Mouse (Mus musculus) heart, postnatal 36 days (tissue): ENCODE measurements around the gene Mapk9. TPM values are rescaled to one million over a fixed set of nuclear protein-coding genes. Genes with fewer than 3 reads are reported as not detected.

Experiments
- microRNA-seq, 2 experiments: library from miRNA; unstranded; fragments of <30 nt; microRNA quantifications; one replicate each; pipeline ENCODE4 v1.2.0; 2021; ENCODE audit warnings: borderline number of aligned reads in 2 of 2
- total RNA-seq, 2 experiments: library from RNA; stranded (reverse); gene quantifications; 2 replicates each; pipeline ENCODE4 v1.2.3; 2021

Mapk9 gene
- total RNA-seq, 2 experiments from 2014 or later = 39.9 to 44.1 TPM

Small RNA genes within 50 kb of the gene (microRNA-seq; reads per million reads assigned to microRNA genes)
- gene Gm23492 = 0 reads per million in 2 experiments

Other genes with a start within 250 kb of the Mapk9 start
- gene Flt4, start 237.5 kb upstream of the Mapk9 start, total RNA-seq = 10 to 100 TPM; 10.3 to 11.6 TPM
- gene Scgb3a1, start 183.1 kb upstream of the Mapk9 start, total RNA-seq = 1 to 10 TPM in 1 of 2 experiments, not detected in 1; 1.2 TPM
- gene Cnot6, start 134.0 kb upstream of the Mapk9 start, total RNA-seq = 10 to 100 TPM; 20.4 to 21.3 TPM
- gene Gfpt2, start 52.6 kb upstream of the Mapk9 start, total RNA-seq = 10 to 100 TPM; 11.6 to 12.2 TPM
- under 1 TPM; 0.31 to 0.46 TPM for gene Rasgef1c, start 55.1 kb downstream of the Mapk9 start, total RNA-seq
- gene Rnf130, start 178.6 kb downstream of the Mapk9 start, total RNA-seq = 10 to 100 TPM; 50.2 to 51.7 TPM